In the genomic region with DNA sequence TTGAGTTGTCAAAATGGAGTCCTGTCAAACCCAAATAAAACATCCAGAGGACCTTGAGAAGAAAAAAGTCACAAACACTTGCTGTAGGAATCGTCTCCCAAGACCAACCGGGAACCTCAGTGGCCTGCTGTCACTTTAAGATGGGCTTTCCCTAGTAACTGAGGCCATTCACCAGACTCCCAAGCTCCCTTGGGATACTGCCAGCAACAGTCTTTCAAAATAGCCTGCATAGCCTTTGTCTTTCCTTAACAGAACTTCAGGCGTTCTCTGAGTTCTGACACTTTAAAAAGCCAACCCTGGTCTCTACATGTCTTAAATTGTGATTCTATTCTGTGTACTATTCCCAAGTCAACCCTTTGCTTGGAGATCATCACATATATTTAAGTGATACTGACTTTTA, we compare ENCODE assay signal across 9 mouse cellular contexts.
DNase-seq lines count a peak whose midpoint lies in the region; ATAC-seq and TF ChIP-seq lines count a peak whose summit lies in the region.
"Had no signal": no experiment of that assay in that cellular context is flagged by ENCODE, and none has a peak within 500 bp of the region (broad histone marks: within the 10 kb centered on the region; RNA-seq: fewer than 3 reads in every experiment).

No protein-coding gene starts in this region.

- H3K36me3 ChIP-seq in hindbrain, embryonic 14.5 days (replicated peaks; ENCODE audit: control insufficient read depth, insufficient read depth) = no peaks in the 10 kb centered on the region
- no peaks in the 10 kb centered on the region for H3K36me3 ChIP-seq in hindbrain, embryonic 12.5 days
- no peaks in the 10 kb centered on the region for H3K36me3 ChIP-seq in stomach, embryonic 15.5 days
- H3K36me3 ChIP-seq in stomach, postnatal 0 days (ENCODE audit: control insufficient read depth, insufficient read depth, low read length) = no peaks in the 10 kb centered on the region
- H3K36me3 ChIP-seq: midbrain, embryonic 13.5 days had no signal

- no peaks in the 10 kb centered on the region for H3K27me3 ChIP-seq in hindbrain, embryonic 14.5 days (ENCODE audit: control insufficient read depth, insufficient read depth, low read length)
- H3K27me3 ChIP-seq in hindbrain, embryonic 12.5 days = no peaks in the 10 kb centered on the region
- no peaks in the 10 kb centered on the region for H3K27me3 ChIP-seq in stomach, embryonic 15.5 days (replicated peaks)
- H3K27me3 ChIP-seq in stomach, postnatal 0 days (ENCODE audit: control insufficient read depth, insufficient read depth, low read length) = no peaks in the 10 kb centered on the region
- H3K27me3 ChIP-seq: midbrain, embryonic 13.5 days had no signal

- 19% methylated on average over 3 of the region's 3 CpGs for WGBS in hindbrain, embryonic 14.5 days
- 27% methylated on average over 3 of the region's 3 CpGs for WGBS in hindbrain, embryonic 12.5 days
- 62% methylated on average over 3 of the region's 3 CpGs for WGBS in stomach, embryonic 15.5 days
- WGBS in stomach, postnatal 0 days = 42% methylated on average over 3 of the region's 3 CpGs

- no peak for TF ChIP-seq EP300 in stomach, postnatal 0 days (optimal IDR thresholded peaks at IDR 0.05)

- peak; percentile 72 for DNase-seq in hindbrain, embryonic 14.5 days (ENCODE audit: low spot score)
- no peak for DNase-seq in stomach, postnatal 0 days (ENCODE audit: low spot score)
- DNase-seq in heart, postnatal 4 days = peak; percentile 69
- no peak for DNase-seq in cerebellum, adult 9-10 months
- DNase-seq in frontal cortex, postnatal 10 days (ENCODE audit: low spot score in 2 of 2) = no peak
- no peak for DNase-seq in gastrocnemius, adult 18-20 months (ENCODE audit: low spot score)

- TF ChIP-seq CTCF in stomach, postnatal 0 days (IDR thresholded peaks at IDR 0.05; ENCODE audit: low read depth) = no peak

- H3K4me2 ChIP-seq in hindbrain, embryonic 14.5 days (replicated peaks) = no peak overlapping the region
- no peak overlapping the region for H3K4me2 ChIP-seq in hindbrain, embryonic 12.5 days (replicated peaks)
- no peak overlapping the region for H3K4me2 ChIP-seq in stomach, embryonic 15.5 days
- no peak overlapping the region for H3K4me2 ChIP-seq in stomach, postnatal 0 days (replicated peaks; ENCODE audit: low read depth)
- H3K4me2 ChIP-seq: midbrain, embryonic 13.5 days had no signal

- no peak overlapping the region for H3K4me3 ChIP-seq in hindbrain, embryonic 14.5 days (replicated peaks; ENCODE audit: low read length)
- H3K4me3 ChIP-seq in hindbrain, embryonic 12.5 days = no peak overlapping the region
- H3K4me3 ChIP-seq in stomach, embryonic 15.5 days (replicated peaks) = no peak overlapping the region
- no peak overlapping the region for H3K4me3 ChIP-seq in stomach, postnatal 0 days (ENCODE audit: low read depth, low read length)
- H3K4me3 ChIP-seq: midbrain, embryonic 13.5 days had no signal

- no peak overlapping the region for H3K9ac ChIP-seq in hindbrain, embryonic 14.5 days
- no peak overlapping the region for H3K9ac ChIP-seq in hindbrain, embryonic 12.5 days
- no peak overlapping the region for H3K9ac ChIP-seq in stomach, embryonic 15.5 days
- H3K9ac ChIP-seq in stomach, postnatal 0 days (ENCODE audit: low read length) = no peak overlapping the region
- H3K9ac ChIP-seq: midbrain, embryonic 13.5 days had no signal

- no peaks in the 10 kb centered on the region for H3K4me1 ChIP-seq in hindbrain, embryonic 14.5 days (replicated peaks; ENCODE audit: control insufficient read depth, insufficient read depth, low read length)
- peaks cover 14% of the 10 kb centered on the region for H3K4me1 ChIP-seq in hindbrain, embryonic 12.5 days
- no peaks in the 10 kb centered on the region for H3K4me1 ChIP-seq in stomach, embryonic 15.5 days
- H3K4me1 ChIP-seq in stomach, postnatal 0 days (replicated peaks; ENCODE audit: control insufficient read depth, insufficient read depth) = no peaks in the 10 kb centered on the region
- H3K4me1 ChIP-seq: midbrain, embryonic 13.5 days had no signal

- no peaks in the 10 kb centered on the region for H3K9me3 ChIP-seq in hindbrain, embryonic 14.5 days (ENCODE audit: control insufficient read depth, low read length)
- no peaks in the 10 kb centered on the region for H3K9me3 ChIP-seq in hindbrain, embryonic 12.5 days (replicated peaks)
- H3K9me3 ChIP-seq in stomach, embryonic 15.5 days = no peaks in the 10 kb centered on the region
- no peaks in the 10 kb centered on the region for H3K9me3 ChIP-seq in stomach, postnatal 0 days (ENCODE audit: control insufficient read depth, low read length)
- H3K9me3 ChIP-seq: midbrain, embryonic 13.5 days had no signal

- 0 out of 2 replicates have a peak, but pooled peaks have one; percentile 37 for ATAC-seq in hindbrain, embryonic 14.5 days (ENCODE audit: low FRiP score)
- ATAC-seq in hindbrain, embryonic 12.5 days (ENCODE audit: low FRiP score) = no peak
- ATAC-seq in stomach, embryonic 15.5 days (ENCODE audit: insufficient read depth, low FRiP score, low read depth) = no peak
- no peak for ATAC-seq in stomach, postnatal 0 days (ENCODE audit: low FRiP score, low TSS enrichment)
- ATAC-seq: midbrain, embryonic 13.5 days had no signal

- peak overlapping the region; percentile 55; the same call in 1 of the 2 replicates for H3K27ac ChIP-seq in hindbrain, embryonic 14.5 days
- no peak overlapping the region for H3K27ac ChIP-seq in hindbrain, embryonic 12.5 days
- H3K27ac ChIP-seq in stomach, embryonic 15.5 days = peak overlapping the region; percentile 3; the same call in 1 of the 2 replicates
- H3K27ac ChIP-seq in stomach, postnatal 0 days (replicated peaks) = no peak overlapping the region; the same call in 1 of the 2 replicates
- H3K27ac ChIP-seq: midbrain, embryonic 13.5 days had no signal

Comparison
In these comparisons a context has a peak if more than half of its experiments do, and no peak if none do; other contexts are left out.
1. H3K27ac ChIP-seq: peak in hindbrain, embryonic 14.5 days (single experiment) and stomach, embryonic 15.5 days (single experiment); none in hindbrain, embryonic 12.5 days (single experiment) and stomach, postnatal 0 days (single experiment).
2. DNase-seq: peak in hindbrain, embryonic 14.5 days (single experiment) and heart, postnatal 4 days (single experiment); none in stomach, postnatal 0 days (single experiment), cerebellum, adult 9-10 months (single experiment), frontal cortex, postnatal 10 days (0 of 2) and gastrocnemius, adult 18-20 months (single experiment).